Mouse (Mus musculus) forebrain, embryonic 13.5 days (tissue): ENCODE measurements around the gene Mrpl24. TPM values are rescaled to one million over a fixed set of nuclear protein-coding genes. Genes with fewer than 3 reads are reported as not detected.
"Not testable (repeated sequence)": the region's sequence is repeated elsewhere in the genome, so short reads cannot be mapped to it uniquely, and the experiment has no call there.

Experiments
- ATAC-seq: fragments of 200-750 bp; cut with Nextera tagmentation; 2 replicates; pipeline ENCODE4 v1.8.0; 2017
- H3K27ac ChIP-seq: fragments of 300-500 bp; sonication (generic); 2 replicates; pipeline ENCODE4 v1.5.1; 2015; ENCODE audit warnings: inconsistent platforms, mild to moderate bottlenecking, moderate library complexity
- H3K27me3 ChIP-seq: fragments of 300-500 bp; sonication (generic); 2 replicates; pipeline ENCODE4 v1.6.1; 2015; ENCODE audit warnings: mild to moderate bottlenecking, inconsistent platforms
- H3K36me3 ChIP-seq: fragments of 300-500 bp; sonication (generic); 2 replicates; pipeline ENCODE4 v1.6.1; 2015; ENCODE audit warnings: mild to moderate bottlenecking, inconsistent platforms; ENCODE audit not compliant: poor library complexity, severe bottlenecking
- H3K4me1 ChIP-seq: fragments of 300-500 bp; sonication (generic); 2 replicates; pipeline ENCODE4 v1.6.1; 2015; ENCODE audit warnings: inconsistent platforms
- H3K4me2 ChIP-seq: fragments of 300-500 bp; sonication (generic); 2 replicates; pipeline ENCODE4 v1.6.1; 2015; ENCODE audit warnings: inconsistent platforms, mild to moderate bottlenecking, moderate library complexity
- H3K4me3 ChIP-seq: fragments of 300-500 bp; sonication (generic); 2 replicates; pipeline ENCODE4 v1.5.1; 2015; ENCODE audit warnings: mild to moderate bottlenecking, inconsistent platforms
- H3K9ac ChIP-seq: fragments of 300-500 bp; sonication (generic); 2 replicates; pipeline ENCODE4 v1.6.1; 2015; ENCODE audit warnings: mild to moderate bottlenecking, inconsistent platforms
- H3K9me3 ChIP-seq: fragments of 300-500 bp; sonication (generic); replicated peaks from 2 replicates; pipeline ENCODE4 v1.6.1; 2016; ENCODE audit warnings: inconsistent platforms
- WGBS: fragments of 180-500 bp; shearing (Covaris S2); methylation state at CpG from one replicate; pipeline ENCODE4 v1.1.7; 2015; 5-methylcytosine and 5-hydroxymethylcytosine counted together
- polyA plus RNA-seq: library from polyadenylated mRNA; unstranded; fragments of >200 nt; fragmentation: Nextera tagmentation; extraction: Ambion mirVana; gene quantifications from 2 replicates; pipeline ENCODE4 v1.2.1, GENCODE M21; 2015

Gene Mrpl24
- polyA plus RNA-seq, 1 experiment from 2014 or later: 77.2 TPM

GRCm38 (mm10) chr3:87901036-87901624 lies 18.2 kb upstream of the Mrpl24 start:
- H3K4me3 ChIP-seq: no peak overlapping the region
- no peaks in the 10 kb centered on the region for H3K9me3 ChIP-seq
- no peak overlapping the region for H3K27ac ChIP-seq
- H3K9ac ChIP-seq: no peak overlapping the region
- no peaks in the 10 kb centered on the region for H3K36me3 ChIP-seq
- H3K27me3 ChIP-seq: no peaks in the 10 kb centered on the region
- 76% methylated on average over 1 of the region's 1 CpGs for WGBS
- no peak overlapping the region for H3K4me2 ChIP-seq
- H3K4me1 ChIP-seq: no peaks in the 10 kb centered on the region
- no peak for ATAC-seq

GRCm38 (mm10) chr3:87901959-87902358 lies 17.3 kb upstream of the Mrpl24 start:
- WGBS: 81% methylated on average over 6 of the region's 6 CpGs
- not testable (repeated sequence) for H3K27ac ChIP-seq, H3K4me3 ChIP-seq, H3K9me3 ChIP-seq, H3K4me2 ChIP-seq, H3K27me3 ChIP-seq, H3K9ac ChIP-seq, ATAC-seq, H3K4me1 ChIP-seq, H3K36me3 ChIP-seq

GRCm38 (mm10) chr3:87903821-87904220 lies 15.5 kb upstream of the Mrpl24 start:
- no peak overlapping the region for H3K9ac ChIP-seq

GRCm38 (mm10) chr3:87905880-87906485 lies 13.3 kb upstream of the Mrpl24 start, which contains the start of gene Hdgf:
Gene Hdgf (plus strand): TSS chr3:87906321.
- Histone ChIP-seq H3K9ac (peak within 1 kb of the TSS; percentile 98), H3K27me3 (no peaks in the 10 kb centered on the region), H3K4me3 (peak within 1 kb of the TSS; percentile 97), H3K27ac (peak within 1 kb of the TSS; percentile 97), H3K36me3 (no peaks in the 10 kb centered on the region), H3K9me3 (no peaks in the 10 kb centered on the region), H3K4me1 (peaks cover 40% of the 10 kb centered on the region), H3K4me2 (peak within 1 kb of the TSS; percentile 97)
- ATAC-seq: peak; percentile 96
- WGBS: 1% methylated on average over 44 of the region's 57 CpGs

More at GRCm38 (mm10) chr3:87903821-87904220, 15.5 kb upstream of the Mrpl24 start:
- Histone ChIP-seq H3K27ac (no peak overlapping the region), H3K4me3 (no peak overlapping the region), H3K9me3 (no peaks in the 10 kb centered on the region), H3K4me2 (no peak overlapping the region), H3K4me1 (peaks cover 19% of the 10 kb centered on the region), H3K27me3 (no peaks in the 10 kb centered on the region), H3K36me3 (no peaks in the 10 kb centered on the region)
- WGBS: 51% methylated on average over 5 of the region's 5 CpGs
- no peak for ATAC-seq

- ATAC-seq: peak; percentile 42; the same call in 1 of the 2 replicates
- H3K9me3 ChIP-seq: no peaks in the 10 kb centered on the region
- peak overlapping the region; percentile 97 for H3K27ac ChIP-seq
- peaks cover 45% of the 10 kb centered on the region for H3K4me1 ChIP-seq
- peak overlapping the region; percentile 97 for H3K4me3 ChIP-seq
- H3K4me2 ChIP-seq: peak overlapping the region; percentile 97
- H3K9ac ChIP-seq: peak overlapping the region; percentile 98
- H3K27me3 ChIP-seq: no peaks in the 10 kb centered on the region
- WGBS: under 1% methylated on average over 40 of the region's 47 CpGs
- H3K36me3 ChIP-seq: no peaks in the 10 kb centered on the region
Measured at GRCm38 (mm10) chr3:87906601-87906980, 12.7 kb upstream of the Mrpl24 start.

- peak overlapping the region; percentile 97 for H3K4me2 ChIP-seq
- peak overlapping the region; percentile 97 for H3K4me3 ChIP-seq
- under 1% methylated on average over 27 of the region's 27 CpGs for WGBS
- peak overlapping the region; percentile 98 for H3K9ac ChIP-seq
- peaks cover 51% of the 10 kb centered on the region for H3K4me1 ChIP-seq
- peak overlapping the region; percentile 97 for H3K27ac ChIP-seq
- H3K36me3 ChIP-seq: no peaks in the 10 kb centered on the region
- ATAC-seq: no peak
- H3K9me3 ChIP-seq: no peaks in the 10 kb centered on the region
- no peaks in the 10 kb centered on the region for H3K27me3 ChIP-seq
Measured at GRCm38 (mm10) chr3:87906981-87907857, 12.1 kb upstream of the Mrpl24 start.

GRCm38 (mm10) chr3:87907906-87908305 lies 11.4 kb upstream of the Mrpl24 start:
- Histone ChIP-seq H3K27me3 (no peaks in the 10 kb centered on the region), H3K9me3 (no peaks in the 10 kb centered on the region), H3K4me2 (peak overlapping the region; percentile 97), H3K27ac (0 out of 2 replicates have a peak overlapping the region, but pooled peaks have one; percentile 97), H3K4me3 (peak overlapping the region; percentile 97), H3K36me3 (peaks cover under 1% of the 10 kb centered on the region; the same call in 1 of the 2 replicates), H3K9ac (peak overlapping the region; percentile 98), H3K4me1 (peaks cover 51% of the 10 kb centered on the region)
- no peak for ATAC-seq
- WGBS: 7% methylated on average over 1 of the region's 1 CpGs

GRCm38 (mm10) chr3:87909381-87909780 lies 9.9 kb upstream of the Mrpl24 start:
- H3K9ac ChIP-seq: peak overlapping the region; percentile 51; the same call in 1 of the 2 replicates
- H3K27me3 ChIP-seq: no peaks in the 10 kb centered on the region
- H3K4me1 ChIP-seq: peaks cover 51% of the 10 kb centered on the region
- peaks cover 15% of the 10 kb centered on the region for H3K36me3 ChIP-seq
- 0 out of 2 replicates have a peak overlapping the region, but pooled peaks have one; percentile 39 for H3K4me3 ChIP-seq
- 94% methylated on average over 2 of the region's 2 CpGs for WGBS
- ATAC-seq: no peak
- no peaks in the 10 kb centered on the region for H3K9me3 ChIP-seq
- peak overlapping the region; percentile 76; the same call in 1 of the 2 replicates for H3K27ac ChIP-seq
- H3K4me2 ChIP-seq: peak overlapping the region; percentile 97

- Histone ChIP-seq H3K4me1 (peaks cover 51% of the 10 kb centered on the region), H3K36me3 (peaks cover 20% of the 10 kb centered on the region), H3K27me3 (no peaks in the 10 kb centered on the region), H3K9ac (peak overlapping the region; percentile 51), H3K4me2 (peak overlapping the region; percentile 97), H3K4me3 (peak overlapping the region; percentile 39), H3K9me3 (no peaks in the 10 kb centered on the region), H3K27ac (peak overlapping the region; percentile 76; the same call in 1 of the 2 replicates)
- ATAC-seq: no peak
- WGBS: 5% methylated on average over 4 of the region's 4 CpGs
Measured at GRCm38 (mm10) chr3:87909874-87910273, 9.4 kb upstream of the Mrpl24 start.

GRCm38 (mm10) chr3:87910573-87911141 lies 8.6 kb upstream of the Mrpl24 start:
- Histone ChIP-seq H3K4me1 (peaks cover 51% of the 10 kb centered on the region), H3K4me3 (peak overlapping the region; percentile 39), H3K9me3 (no peaks in the 10 kb centered on the region), H3K27me3 (no peaks in the 10 kb centered on the region), H3K9ac (peak overlapping the region; percentile 51), H3K4me2 (peak overlapping the region; percentile 97), H3K36me3 (peaks cover 28% of the 10 kb centered on the region), H3K27ac (peak overlapping the region; percentile 76)
- ATAC-seq: no peak
- WGBS: 4% methylated on average over 12 of the region's 12 CpGs

GRCm38 (mm10) chr3:87913491-87913890 lies 5.8 kb upstream of the Mrpl24 start:
- H3K36me3 ChIP-seq: peaks cover 49% of the 10 kb centered on the region
- 90% methylated on average over 7 of the region's 7 CpGs for WGBS

More at GRCm38 (mm10) chr3:87913491-87913890, 5.8 kb upstream of the Mrpl24 start:
- no peak overlapping the region for H3K4me2 ChIP-seq
- H3K27me3 ChIP-seq: no peaks in the 10 kb centered on the region
- H3K9ac ChIP-seq: no peak overlapping the region
- H3K27ac ChIP-seq: no peak overlapping the region
- peaks cover 35% of the 10 kb centered on the region for H3K4me1 ChIP-seq
- no peak for ATAC-seq
- H3K4me3 ChIP-seq: no peak overlapping the region
- H3K9me3 ChIP-seq: no peaks in the 10 kb centered on the region
